Mouse (Mus musculus): ENCODE results near the gene C1qbp.

C1qbp gene

GRCm38 (mm10) chr11:70973947-70974346, 8.9 kb downstream of the C1qbp start:
- no peak for DNase-seq (ENCODE audit: low read depth, low spot score)

- no peak for DNase-seq (ENCODE audit: low read depth, low spot score)
Measured at GRCm38 (mm10) chr11:70972586-70972985, 10.2 kb downstream of the C1qbp start.

GRCm38 (mm10) chr11:70970560-70971540, 12.0 kb downstream of the C1qbp start:
- peak; percentile 47 for DNase-seq (ENCODE audit: low read depth, low spot score)

GRCm38 (mm10) chr11:70969821-70970559, 12.8 kb downstream of the C1qbp start, which contains the start of the genes Nup88 and Rpain:
Nup88 (minus strand) TSS chr11:70969973.
Rpain (plus strand) TSS chr11:70970213.
- peak; percentile 98 for DNase-seq (ENCODE audit: low read depth, low spot score)

- no peak for DNase-seq (ENCODE audit: low read depth, low spot score)
Measured at GRCm38 (mm10) chr11:70969271-70969794, 13.5 kb downstream of the C1qbp start.

GRCm38 (mm10) chr11:70964222-70964907, 18.5 kb downstream of the C1qbp start:
- DNase-seq (ENCODE audit: low read depth, low spot score) = no peak

- peak; percentile 85 for DNase-seq (ENCODE audit: low read depth, low spot score)
Measured at GRCm38 (mm10) chr11:70960786-70961554, 21.9 kb downstream of the C1qbp start.

- no peak for DNase-seq (ENCODE audit: low read depth, low spot score)
Measured at GRCm38 (mm10) chr11:70954711-70955110, 28.1 kb downstream of the C1qbp start.

GRCm38 (mm10) chr11:70944935-70945817, 37.6 kb downstream of the C1qbp start:
- peak; percentile 38 for DNase-seq (ENCODE audit: low read depth, low spot score)

GRCm38 (mm10) chr11:70943651-70944050, 39.2 kb downstream of the C1qbp start:
- DNase-seq (ENCODE audit: low read depth, low spot score) = no peak

GRCm38 (mm10) chr11:70942596-70942995, 40.2 kb downstream of the C1qbp start:
- no peak for DNase-seq (ENCODE audit: low read depth, low spot score)

GRCm38 (mm10) chr11:70935316-70935715, 47.5 kb downstream of the C1qbp start:
- DNase-seq (ENCODE audit: low read depth, low spot score) = no peak

- no peak for DNase-seq (ENCODE audit: low read depth, low spot score)
Measured at GRCm38 (mm10) chr11:70931461-70931860, 51.4 kb downstream of the C1qbp start.

Data from telencephalon, adult 2 months (tissue).